In the genomic region with DNA sequence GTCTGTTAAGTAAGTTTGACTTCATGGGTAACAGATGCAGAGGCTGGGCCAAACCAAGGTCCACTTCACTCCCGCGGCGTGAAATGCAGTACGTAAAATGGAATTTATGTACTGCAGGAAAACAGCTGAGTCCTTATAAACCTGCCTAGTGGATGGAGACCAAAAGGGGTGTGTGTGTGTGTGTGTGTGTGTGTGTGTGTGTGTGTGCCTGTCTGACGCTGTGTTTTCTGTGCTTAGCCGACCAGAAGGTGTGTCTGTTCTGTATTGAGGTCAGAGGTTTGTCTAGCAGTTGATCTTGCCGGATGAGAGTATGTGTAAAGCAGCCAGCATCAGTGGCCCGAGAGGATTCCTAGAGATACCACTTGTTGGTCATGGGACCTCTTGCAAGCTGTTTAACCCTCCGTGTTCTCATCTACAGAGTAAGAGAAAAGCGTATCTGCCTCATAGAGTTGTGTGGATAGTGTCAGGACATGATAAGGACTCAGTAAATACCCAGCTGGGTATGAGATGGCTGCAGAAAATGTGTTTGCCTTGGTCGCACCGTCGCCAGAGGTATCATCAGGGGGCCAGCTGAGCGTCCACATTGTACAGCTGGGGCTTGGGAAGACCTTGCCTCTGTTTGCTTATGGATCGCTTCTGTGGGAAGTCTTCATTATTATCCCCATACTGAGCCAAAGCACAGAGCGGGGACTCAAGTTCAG, we compare ENCODE assay signal across 8 mouse cellular contexts. TPM values are rescaled to one million over a fixed set of nuclear protein-coding genes. Genes with fewer than 3 reads are reported as not detected.
DNase-seq lines count a peak whose midpoint lies in the region; ATAC-seq lines count a peak whose summit lies in the region.

No protein-coding gene starts in this region.

- peak overlapping the region; percentile 76 for H3K4me3 ChIP-seq in embryonic facial prominence, embryonic 14.5 days (ENCODE audit: low read depth, low read length)
- H3K4me3 ChIP-seq in intestine, embryonic 15.5 days (replicated peaks) = peak overlapping the region; percentile 75
- H3K4me3 ChIP-seq in midbrain, embryonic 16.5 days (ENCODE audit: low read depth, low read length) = peak overlapping the region; percentile 83

- peak overlapping the region; percentile 88 for H3K9ac ChIP-seq in embryonic facial prominence, embryonic 14.5 days (ENCODE audit: low read depth, low read length)
- no peak overlapping the region for H3K9ac ChIP-seq in intestine, embryonic 15.5 days
- 0 out of 2 replicates have a peak overlapping the region, but pooled peaks have one; percentile 2 for H3K9ac ChIP-seq in midbrain, embryonic 16.5 days (ENCODE audit: low read depth, low read length)

- peaks cover 27% of the 10 kb centered on the region for H3K4me1 ChIP-seq in embryonic facial prominence, embryonic 14.5 days (ENCODE audit: control insufficient read depth, insufficient read depth, low read length)
- H3K4me1 ChIP-seq in intestine, embryonic 15.5 days (replicated peaks) = peaks cover 39% of the 10 kb centered on the region
- H3K4me1 ChIP-seq in midbrain, embryonic 16.5 days (ENCODE audit: control insufficient read depth, insufficient read depth, low read length) = peaks cover 17% of the 10 kb centered on the region

- ATAC-seq in embryonic facial prominence, embryonic 14.5 days (ENCODE audit: low read depth) = no peak
- peak; percentile 39; the same call in 1 of the 2 replicates for ATAC-seq in intestine, embryonic 15.5 days
- no peak for ATAC-seq in midbrain, embryonic 16.5 days

- no peaks in the 10 kb centered on the region for H3K9me3 ChIP-seq in embryonic facial prominence, embryonic 14.5 days (ENCODE audit: control insufficient read depth, low read length)
- H3K9me3 ChIP-seq in intestine, embryonic 15.5 days = no peaks in the 10 kb centered on the region
- H3K9me3 ChIP-seq in midbrain, embryonic 16.5 days (replicated peaks; ENCODE audit: control insufficient read depth, low read length, poor library complexity, severe bottlenecking) = no peaks in the 10 kb centered on the region

- no peaks in the 10 kb centered on the region for H3K27me3 ChIP-seq in embryonic facial prominence, embryonic 14.5 days (replicated peaks; ENCODE audit: control insufficient read depth, insufficient read depth, low read length)
- H3K27me3 ChIP-seq in intestine, embryonic 15.5 days (replicated peaks) = no peaks in the 10 kb centered on the region
- peaks cover 6% of the 10 kb centered on the region for H3K27me3 ChIP-seq in midbrain, embryonic 16.5 days (ENCODE audit: control insufficient read depth, insufficient read depth, low read depth, low read length)

- no peaks in the 10 kb centered on the region for H3K36me3 ChIP-seq in embryonic facial prominence, embryonic 14.5 days (ENCODE audit: control insufficient read depth, insufficient read depth, low read length)
- H3K36me3 ChIP-seq in intestine, embryonic 15.5 days = no peaks in the 10 kb centered on the region
- H3K36me3 ChIP-seq in midbrain, embryonic 16.5 days (ENCODE audit: control insufficient read depth, insufficient read depth, low read length) = no peaks in the 10 kb centered on the region

- DNase-seq in cerebellum, adult 9-10 months = peak; percentile 74
- no peak for DNase-seq in cerebellum, adult 8-10 months
- peak; percentile 29 for DNase-seq in 416B (ENCODE audit: low read depth)
- peak; percentile 71 for DNase-seq in embryonic facial prominence, embryonic 14.5 days (ENCODE audit: low spot score)
- DNase-seq in layer of hippocampus, postnatal 36 days = no peak
- no peak for DNase-seq in thymus, postnatal 25 days

- H3K27ac ChIP-seq in embryonic facial prominence, embryonic 14.5 days (replicated peaks; ENCODE audit: low read depth, low read length) = peak overlapping the region; percentile 91
- H3K27ac ChIP-seq in intestine, embryonic 15.5 days = peak overlapping the region; percentile 28; the same call in 1 of the 2 replicates
- no peak overlapping the region for H3K27ac ChIP-seq in midbrain, embryonic 16.5 days (ENCODE audit: low read length)

- peak overlapping the region; percentile 88 for H3K4me2 ChIP-seq in embryonic facial prominence, embryonic 14.5 days (ENCODE audit: low read depth, low read length)
- H3K4me2 ChIP-seq in intestine, embryonic 15.5 days (replicated peaks) = peak overlapping the region; percentile 88
- peak overlapping the region; percentile 67 for H3K4me2 ChIP-seq in midbrain, embryonic 16.5 days (ENCODE audit: low read length)

- 34% methylated on average over 16 of the region's 16 CpGs for whole genome bisulfite sequencing in embryonic facial prominence, embryonic 14.5 days
- WGBS in intestine, embryonic 15.5 days = 36% methylated on average over 16 of the region's 16 CpGs
- WGBS in midbrain, embryonic 16.5 days = 43% methylated on average over 16 of the region's 16 CpGs

RNA-seq across cellular contexts. Expression of a gene that starts 2.2 kb away (rescaled TPM):
- polyA plus RNA-seq in embryonic facial prominence, embryonic 14.5 days (2014; fragmentation: Nextera tagmentation; extraction: Ambion mirVana) = 42.2 and 46.6 TPM in 2 replicates
- polyA plus RNA-seq in intestine, embryonic 15.5 days (2015; fragmentation: Nextera tagmentation; extraction: Ambion mirVana) = 19.7 and 21.7 TPM in 2 replicates
- polyA plus RNA-seq in midbrain, embryonic 16.5 days (2015; fragmentation: Nextera tagmentation; extraction: Ambion mirVana) = 20.0 and 20.7 TPM in 2 replicates
- 100 to 1,000 TPM; 256 to 257 TPM for total RNA-seq in layer of hippocampus, postnatal 36 days (2021)

RNA-seq across cellular contexts. Expression of a gene that starts 41.2 kb away (rescaled TPM):
- polyA plus RNA-seq in embryonic facial prominence, embryonic 14.5 days (2014; fragmentation: Nextera tagmentation; extraction: Ambion mirVana) = 1.00 and 1.0 TPM in 2 replicates
- 0.56 and 0.57 TPM in 2 replicates for polyA plus RNA-seq in intestine, embryonic 15.5 days (2015; fragmentation: Nextera tagmentation; extraction: Ambion mirVana)
- polyA plus RNA-seq in midbrain, embryonic 16.5 days (2015; fragmentation: Nextera tagmentation; extraction: Ambion mirVana) = 1.1 and 1.6 TPM in 2 replicates
- total RNA-seq in layer of hippocampus, postnatal 36 days (2021) = 100 to 1,000 TPM; 140 to 143 TPM

RNA-seq across cellular contexts. Expression of a gene that starts 41.3 kb away (rescaled TPM):
- not detected in 2 replicates for polyA plus RNA-seq in embryonic facial prominence, embryonic 14.5 days (2014; fragmentation: Nextera tagmentation; extraction: Ambion mirVana)
- not detected in 2 replicates for polyA plus RNA-seq in intestine, embryonic 15.5 days (2015; fragmentation: Nextera tagmentation; extraction: Ambion mirVana)
- not detected in 2 replicates for polyA plus RNA-seq in midbrain, embryonic 16.5 days (2015; fragmentation: Nextera tagmentation; extraction: Ambion mirVana)
- total RNA-seq in layer of hippocampus, postnatal 36 days (2021) = 1 to 10 TPM; 2.3 TPM

RNA-seq across cellular contexts. Expression of a gene that starts 45.9 kb away (rescaled TPM):
- 75.4 and 77.0 TPM in 2 replicates for polyA plus RNA-seq in embryonic facial prominence, embryonic 14.5 days (2014; fragmentation: Nextera tagmentation; extraction: Ambion mirVana)
- 48.2 TPM in 2 replicates for polyA plus RNA-seq in intestine, embryonic 15.5 days (2015; fragmentation: Nextera tagmentation; extraction: Ambion mirVana)
- polyA plus RNA-seq in midbrain, embryonic 16.5 days (2015; fragmentation: Nextera tagmentation; extraction: Ambion mirVana) = 363 and 379 TPM in 2 replicates
- 100 to 1,000 TPM; 131 to 139 TPM for total RNA-seq in layer of hippocampus, postnatal 36 days (2021)

RNA-seq across cellular contexts. Expression of a gene that starts 51.0 kb away (rescaled TPM):
- not detected in 2 replicates for polyA plus RNA-seq in embryonic facial prominence, embryonic 14.5 days (2014; fragmentation: Nextera tagmentation; extraction: Ambion mirVana)
- not detected in 2 replicates for polyA plus RNA-seq in intestine, embryonic 15.5 days (2015; fragmentation: Nextera tagmentation; extraction: Ambion mirVana)
- not detected in 2 replicates for polyA plus RNA-seq in midbrain, embryonic 16.5 days (2015; fragmentation: Nextera tagmentation; extraction: Ambion mirVana)
- total RNA-seq in layer of hippocampus, postnatal 36 days (2021) = under 1 TPM in 1 of 2 experiments, not detected in 1; 0.56 TPM

Comparison
In these comparisons a context has a peak if more than half of its experiments do, and no peak if none do; other contexts are left out.
1. DNase-seq: peak in cerebellum, adult 9-10 months (single experiment), 416B (single experiment) and embryonic facial prominence, embryonic 14.5 days (single experiment); none in cerebellum, adult 8-10 months (single experiment), layer of hippocampus, postnatal 36 days (0 of 2) and thymus, postnatal 25 days (single experiment).
2. Peak in every context shown above with its lines, with median percentiles within 50 percentile points of each other: H3K4me2 ChIP-seq and H3K4me3 ChIP-seq.